Mouse (Mus musculus) embryo, embryonic 9.5 days (tissue): ENCODE data around the gene Rsf1.

Experiments used
- DNase-seq: peaks from one replicate; pipeline ENCODE4 v3.0.0-alpha.2; 2017; ENCODE audit errors: extremely low spot score

The Rsf1 gene

GRCm38 (mm10) chr7:97631290-97631689 is 51.6 kb downstream of the Rsf1 start:
- no peak for DNase-seq

- no peak for DNase-seq
These were observed 53.2 kb downstream of the Rsf1 start for GRCm38 (mm10) chr7:97632897-97633296.

GRCm38 (mm10) chr7:97645060-97645459 is 65.4 kb downstream of the Rsf1 start:
- no peak for DNase-seq

- no peak for DNase-seq
These were observed 68.0 kb downstream of the Rsf1 start for GRCm38 (mm10) chr7:97647656-97648055.

- no peak for DNase-seq
These were observed 71.0 kb downstream of the Rsf1 start for GRCm38 (mm10) chr7:97650729-97651128.

- no peak for DNase-seq
These were observed 76.5 kb downstream of the Rsf1 start for GRCm38 (mm10) chr7:97656144-97656543.

- DNase-seq: no peak
These were observed 81.9 kb downstream of the Rsf1 start for GRCm38 (mm10) chr7:97661634-97662033.

GRCm38 (mm10) chr7:97679239-97679638 is 99.5 kb downstream of the Rsf1 start:
- no peak for DNase-seq

GRCm38 (mm10) chr7:97687831-97688230 is 108.1 kb downstream of the Rsf1 start:
- no peak for DNase-seq

GRCm38 (mm10) chr7:97695441-97695840 is 115.8 kb downstream of the Rsf1 start:
- no peak for DNase-seq

GRCm38 (mm10) chr7:97696133-97696505 is 116.4 kb downstream of the Rsf1 start:
- no peak for DNase-seq

GRCm38 (mm10) chr7:97696506-97697254 is 117.0 kb downstream of the Rsf1 start, which contains the start of gene Clns1a:
Gene Clns1a, plus strand, starts transcription at chr7:97696634.
- DNase-seq: peak; percentile 91

GRCm38 (mm10) chr7:97700173-97700572 is 120.5 kb downstream of the Rsf1 start:
- no peak for DNase-seq

- no peak for DNase-seq
These were observed 121.4 kb downstream of the Rsf1 start for GRCm38 (mm10) chr7:97701106-97701505.

GRCm38 (mm10) chr7:97707123-97707522 is 127.4 kb downstream of the Rsf1 start:
- no peak for DNase-seq

- DNase-seq: no peak
These were observed 128.1 kb downstream of the Rsf1 start for GRCm38 (mm10) chr7:97707809-97708208.

GRCm38 (mm10) chr7:97709204-97709603 is 129.5 kb downstream of the Rsf1 start:
- DNase-seq: no peak

GRCm38 (mm10) chr7:97714651-97715050 is 135.0 kb downstream of the Rsf1 start:
- DNase-seq: no peak

GRCm38 (mm10) chr7:97717326-97717725 is 137.6 kb downstream of the Rsf1 start:
- no peak for DNase-seq

GRCm38 (mm10) chr7:97719078-97719477 is 139.4 kb downstream of the Rsf1 start:
- DNase-seq: no peak

- no peak for DNase-seq
These were observed 140.4 kb downstream of the Rsf1 start for GRCm38 (mm10) chr7:97720109-97720508.

GRCm38 (mm10) chr7:97722278-97722918 is 142.7 kb downstream of the Rsf1 start:
- no peak for DNase-seq
